Mouse (Mus musculus) stomach, postnatal 0 days (tissue): ENCODE measurements at regions not wholly inside any gene's neighbourhood (a gene's known extent, or its start where the extent isn't known, plus 50 kb on each side); places are given as distances from the start of the nearest gene placed in this dataset.

Experiments
- CTCF ChIP-seq: IDR thresholded peaks from 2 replicates; pipeline ENCODE4 v1.5.1; 2016; ENCODE audit warnings: antibody characterized with exemption, low read depth, mild to moderate bottlenecking, moderate library complexity
- EP300 ChIP-seq: optimal IDR thresholded peaks from 2 replicates; pipeline ENCODE3; 2016; ENCODE audit warnings: antibody characterized with exemption

GRCm38 (mm10) chr16:88412287-88412686 lies 94.5 kb downstream of the Cldn17 start:
- no peak for TF ChIP-seq EP300
- TF ChIP-seq CTCF, result no peak
